Mouse (Mus musculus): ENCODE measurements around the gene 1700013G24Rik.
A peak's percentile ranks its signal among the peaks of the same experiment; 100 is the strongest.

1700013G24Rik gene

GRCm38 (mm10) chr4:137494751-137495500 lies 41.8 kb downstream of the 1700013G24Rik start:
- DNase-seq (ENCODE audit: low spot score in 2 of 2): no peak

GRCm38 (mm10) chr4:137495501-137496100 lies 42.5 kb downstream of the 1700013G24Rik start:
- DNase-seq (ENCODE audit: low spot score in 2 of 2): peak in 1 of 2 experiments; percentile 32

GRCm38 (mm10) chr4:137497367-137497766 lies 44.3 kb downstream of the 1700013G24Rik start:
- DNase-seq (ENCODE audit: low spot score in 2 of 2): no peak

- no peak for DNase-seq (ENCODE audit: low spot score in 2 of 2)
Observed at GRCm38 (mm10) chr4:137497892-137498722, 45.0 kb downstream of the 1700013G24Rik start.

GRCm38 (mm10) chr4:137498882-137499583 lies 45.9 kb downstream of the 1700013G24Rik start:
- DNase-seq (ENCODE audit: low spot score in 2 of 2): no peak

- no peak for DNase-seq (ENCODE audit: low spot score in 2 of 2)
Observed at GRCm38 (mm10) chr4:137500149-137500548, 47.1 kb downstream of the 1700013G24Rik start.

GRCm38 (mm10) chr4:137500953-137501352 lies 47.9 kb downstream of the 1700013G24Rik start:
- no peak for DNase-seq (ENCODE audit: low spot score in 2 of 2)

- peak in 1 of 2 experiments; percentile 18 for DNase-seq (ENCODE audit: low spot score in 2 of 2)
Observed at GRCm38 (mm10) chr4:137502183-137502582, 49.1 kb downstream of the 1700013G24Rik start.

- DNase-seq (ENCODE audit: low spot score in 2 of 2): no peak
Observed at GRCm38 (mm10) chr4:137502801-137503200, 49.7 kb downstream of the 1700013G24Rik start.

- DNase-seq (ENCODE audit: low spot score in 2 of 2): no peak
Observed at GRCm38 (mm10) chr4:137503509-137503971, 50.5 kb downstream of the 1700013G24Rik start.
